Mouse (Mus musculus) 3134 (cell line): ENCODE measurements around the gene Rnf182.

ENCODE experiments used
- DNase-seq: peaks from one replicate; pipeline ENCODE4 v3.0.0-alpha.2; 2011; ENCODE audit warnings: low spot score; ENCODE audit not compliant: insufficient read length; ENCODE audit errors: extremely low read depth

The Rnf182 gene

GRCm38 (mm10) chr13:43612040-43612439 lies 3.5 kb upstream of the Rnf182 start:
- no peak for DNase-seq

DNA sequence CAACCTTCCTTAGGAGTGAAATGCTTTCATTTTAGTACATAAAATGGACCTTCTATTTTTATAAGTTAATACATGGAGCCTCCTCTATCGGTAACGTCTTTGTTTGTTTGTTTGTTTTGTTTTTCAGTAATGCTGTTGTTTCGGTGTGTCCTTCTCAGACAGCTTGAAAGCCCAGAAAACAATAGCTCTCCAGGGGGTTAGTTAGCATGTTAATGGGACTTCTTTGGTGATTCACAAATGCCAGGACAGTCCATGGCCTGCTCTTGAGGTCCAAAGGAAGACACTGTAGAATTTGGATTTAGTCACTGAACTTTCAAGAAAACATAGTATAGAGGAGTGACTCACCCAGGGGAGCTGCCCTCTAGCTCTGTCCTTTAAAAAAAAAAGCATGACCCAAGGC lies 843 bp upstream of the Rnf182 start:
- DNase-seq: no peak

DNA sequence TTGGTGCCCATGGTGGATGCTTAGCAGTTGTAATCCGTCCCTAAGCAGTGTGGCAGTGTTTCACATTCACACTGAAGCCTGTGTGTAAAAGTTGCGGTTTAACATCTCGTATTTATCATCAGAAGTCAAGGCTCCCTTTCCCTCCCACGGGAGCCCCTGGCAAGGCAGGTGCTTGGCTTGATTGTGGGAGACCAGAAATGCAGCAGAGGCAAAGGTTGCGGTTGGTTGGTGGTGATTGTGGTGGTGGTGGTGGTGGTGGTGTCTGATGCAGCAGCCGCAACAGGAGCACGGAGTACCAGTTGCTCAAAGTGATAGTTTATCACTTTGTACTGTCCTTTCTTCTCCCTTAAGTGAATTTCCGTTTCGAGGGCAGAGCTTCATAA lies 325 bp upstream of the Rnf182 start:
- DNase-seq: no peak

GRCm38 (mm10) chr13:43616551-43616950 lies 1.0 kb downstream of the Rnf182 start:
- no peak for DNase-seq

- no peak for DNase-seq
These were observed 4.2 kb downstream of the Rnf182 start for GRCm38 (mm10) chr13:43619550-43620175.

DNA sequence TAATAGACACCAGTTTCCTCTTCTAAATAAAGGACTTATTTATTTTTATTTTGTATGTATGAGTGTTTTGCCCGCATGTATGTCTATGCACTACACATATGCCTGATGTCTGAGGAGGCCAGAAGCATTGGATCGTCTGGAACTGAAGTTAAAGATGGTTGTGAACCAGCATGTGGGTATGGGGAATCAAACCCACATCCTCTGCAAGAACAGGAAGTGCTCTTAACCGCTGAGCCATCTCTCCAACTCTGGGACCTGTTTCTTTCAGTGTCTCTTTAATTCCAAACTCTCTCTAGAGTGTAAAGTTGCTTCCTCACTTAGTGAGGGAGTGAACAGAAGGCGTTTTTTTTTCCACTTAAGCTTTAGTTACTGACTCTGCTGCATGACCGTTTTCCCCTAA lies 12.4 kb downstream of the Rnf182 start:
- DNase-seq: no peak

DNA sequence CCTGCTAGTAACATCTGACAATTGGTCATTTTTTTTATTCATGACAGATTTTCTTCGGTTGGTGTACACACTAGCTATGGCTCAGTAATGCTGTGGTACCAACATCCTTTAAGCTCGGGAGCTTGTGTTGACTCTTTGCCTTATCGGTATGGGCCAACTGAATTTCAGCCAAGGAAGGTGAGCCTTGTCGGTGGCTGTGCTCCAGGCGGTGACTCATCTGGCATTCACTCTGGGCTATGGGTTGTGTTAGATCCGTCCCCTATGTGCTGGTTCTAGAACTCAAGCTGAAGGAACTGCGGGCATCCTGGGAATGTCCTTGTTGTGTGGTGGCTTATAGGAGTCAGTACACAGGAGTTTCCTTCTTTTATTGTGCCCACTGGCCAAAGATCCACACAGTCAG lies 14.3 kb downstream of the Rnf182 start:
- DNase-seq: peak; percentile 17

GRCm38 (mm10) chr13:43631266-43631665 lies 15.8 kb downstream of the Rnf182 start:
- no peak for DNase-seq

- no peak for DNase-seq
These were observed 17.5 kb downstream of the Rnf182 start for GRCm38 (mm10) chr13:43633024-43633423.

GRCm38 (mm10) chr13:43637720-43638119 lies 22.2 kb downstream of the Rnf182 start:
- no peak for DNase-seq

- no peak for DNase-seq
These were observed 29.5 kb downstream of the Rnf182 start for GRCm38 (mm10) chr13:43644991-43645390.

- no peak for DNase-seq
These were observed 33.0 kb downstream of the Rnf182 start for GRCm38 (mm10) chr13:43648556-43648955.

- DNase-seq: no peak
These were observed 35.8 kb downstream of the Rnf182 start for GRCm38 (mm10) chr13:43651277-43651676.

DNA sequence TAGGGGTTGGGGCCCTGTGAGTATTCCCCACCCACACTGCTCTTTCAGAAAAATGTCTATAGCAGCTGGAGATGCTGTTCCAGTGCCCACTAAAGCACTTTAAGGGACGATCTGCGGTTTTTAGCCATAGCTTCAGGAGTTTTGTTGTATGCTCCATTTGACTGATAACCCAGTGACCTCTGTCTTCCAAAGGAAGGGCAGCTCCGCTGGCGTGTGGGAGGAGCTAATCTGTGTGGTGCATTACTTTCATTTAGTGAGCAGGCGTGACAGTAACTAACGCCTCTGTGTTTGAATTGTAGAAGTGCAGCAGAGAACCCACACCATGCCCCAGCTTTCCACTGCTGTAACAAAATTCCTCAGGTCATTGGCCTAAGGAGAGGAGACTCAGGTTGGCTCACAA lies 38.6 kb downstream of the Rnf182 start:
- no peak for DNase-seq

- DNase-seq: no peak
These were observed 47.7 kb downstream of the Rnf182 start for GRCm38 (mm10) chr13:43663225-43663624.

DNA sequence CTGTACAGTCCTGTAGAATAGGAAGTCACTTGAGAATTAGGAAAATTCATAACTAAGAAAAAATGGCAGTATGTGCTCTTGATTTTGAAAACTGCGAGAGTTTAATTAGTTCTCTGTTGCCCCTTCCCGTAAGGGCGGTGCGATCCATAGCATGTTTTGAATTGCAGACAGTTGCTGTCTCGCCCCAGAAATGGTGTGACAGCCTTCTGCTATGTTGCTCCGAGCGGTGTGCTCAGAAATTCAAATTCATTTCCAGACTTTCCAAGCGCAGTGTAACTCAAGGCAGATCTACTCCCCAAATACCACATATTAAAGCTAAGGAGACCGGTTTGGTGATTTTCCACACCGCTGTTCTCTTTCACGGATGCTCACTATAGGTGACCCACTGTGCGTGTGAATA lies 50.6 kb downstream of the Rnf182 start:
- no peak for DNase-seq

DNA sequence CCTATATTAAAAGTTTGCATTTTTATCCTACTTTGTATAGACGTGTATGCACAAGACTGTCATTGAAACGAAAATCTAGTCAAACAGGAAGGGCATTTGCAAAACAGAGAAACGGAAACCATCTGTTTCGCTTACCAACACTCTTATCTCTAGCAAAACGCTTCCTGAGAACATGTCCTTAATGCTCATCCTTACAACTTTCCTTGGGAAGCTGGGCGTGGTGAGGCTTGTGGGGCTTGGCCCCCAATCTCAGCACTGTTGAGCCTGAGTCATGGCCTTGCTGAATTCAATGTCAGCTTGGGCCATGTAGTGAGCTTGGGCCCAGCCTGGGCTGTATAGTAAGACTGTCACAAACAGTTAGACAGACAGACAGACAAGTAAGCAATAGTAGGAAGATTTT lies 51.4 kb downstream of the Rnf182 start:
- no peak for DNase-seq

DNA sequence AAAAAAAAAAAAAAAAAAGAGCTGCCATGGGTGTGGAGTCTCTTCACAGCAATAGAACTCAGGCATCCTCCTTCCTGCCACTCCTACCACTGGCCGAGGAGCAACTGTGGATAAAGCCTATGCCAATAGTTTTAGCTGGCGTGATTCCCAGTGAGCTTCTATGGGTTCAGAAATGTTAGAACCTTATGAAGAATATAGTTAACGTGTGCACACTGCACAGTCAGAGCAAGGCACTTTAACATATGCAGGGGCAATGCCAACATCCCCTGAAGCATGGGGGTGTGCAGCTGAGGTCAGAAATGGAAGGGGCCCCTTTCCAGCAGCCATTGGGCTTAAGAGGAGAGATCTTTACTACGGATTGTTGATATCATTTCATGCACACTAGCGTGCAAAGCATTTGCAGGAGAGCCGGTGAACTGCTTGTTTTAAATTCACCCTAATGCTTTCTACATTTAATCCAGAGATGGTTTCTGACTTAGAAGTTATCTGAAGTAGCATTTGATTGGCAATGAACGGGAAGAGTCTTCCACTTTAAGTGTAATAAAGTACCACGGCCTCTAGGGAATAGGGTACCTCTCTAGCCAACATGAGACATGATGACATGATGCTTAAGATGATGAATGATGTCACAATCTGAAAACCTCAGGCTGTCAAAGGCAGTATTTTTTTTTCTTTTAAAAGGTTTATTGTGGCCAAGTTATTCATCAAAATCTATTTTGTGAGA lies 61.8 kb downstream of the Rnf182 start:
- no peak for DNase-seq

- no peak for DNase-seq
These were observed 62.4 kb downstream of the Rnf182 start for GRCm38 (mm10) chr13:43677883-43678244.

GRCm38 (mm10) chr13:43684499-43684994 lies 69.0 kb downstream of the Rnf182 start:
- peak; percentile 51 for DNase-seq

- DNase-seq: no peak
These were observed 72.6 kb downstream of the Rnf182 start for GRCm38 (mm10) chr13:43688065-43688464.

- DNase-seq: no peak
These were observed 76.2 kb downstream of the Rnf182 start for GRCm38 (mm10) chr13:43691755-43692154.
